Comparison of ENCODE assay signal across 15 mouse cellular contexts in genomic region chr10:59773441-59774140, GRCm38 (mm10).
DNase-seq lines count a peak whose midpoint lies in the region; ATAC-seq and TF ChIP-seq lines count a peak whose summit lies in the region.
"Had no signal": no experiment of that assay in that cellular context is flagged by ENCODE, and none has a peak within 500 bp of the region (broad histone marks: within the 10 kb centered on the region; RNA-seq: fewer than 3 reads in every experiment).

No protein-coding gene starts in this region.

- peak; percentile 12 to 45 for DNase-seq in frontal cortex, postnatal 36 days (ENCODE audit: low spot score in 2 of 2)
- no peak for DNase-seq in frontal cortex, postnatal 14 days (ENCODE audit: low spot score in 2 of 2)
- peak; percentile 20 to 52 for DNase-seq in left cerebral cortex, postnatal 25 days (ENCODE audit: low spot score in 2 of 2)
- no peak for DNase-seq in left cerebral cortex, postnatal 4 days
- peak; percentile 64 for DNase-seq in brain, embryonic 14.5 days (ENCODE audit: low read depth)
- DNase-seq in hindbrain, postnatal 0 days (ENCODE audit: low spot score): peak; percentile 63
- no peak for DNase-seq in embryo, embryonic 11 days
- no peak for DNase-seq in heart, adult 9 months (ENCODE audit: low spot score in 2 of 2)
- DNase-seq: adrenal gland, postnatal 10 days; cerebellum, postnatal 36 days; liver, embryonic 13.5 days; lung, postnatal 10 days had no signal

- H3K4me2 ChIP-seq in hindbrain, postnatal 0 days (ENCODE audit: low read depth, low read length): peak overlapping the region; percentile 16; the same call in 1 of the 2 replicates
- H3K4me2 ChIP-seq: embryonic facial prominence, embryonic 12.5 days; liver, embryonic 13.5 days had no signal

- TF ChIP-seq POLR2A in brain, embryonic 14.5 days (IDR thresholded peaks at IDR 0.05; ENCODE audit: borderline replicate concordance, extremely low read depth, insufficient read depth, insufficient read length, poor library complexity, severe bottlenecking): no peak

- H3K4me3 ChIP-seq in hindbrain, postnatal 0 days (ENCODE audit: low read length): no peak overlapping the region
- H3K4me3 ChIP-seq: embryonic facial prominence, embryonic 12.5 days; liver, embryonic 13.5 days had no signal

- peak overlapping the region; percentile 51; the same call in 1 of the 2 replicates for H3K27ac ChIP-seq in hindbrain, postnatal 0 days
- H3K27ac ChIP-seq: embryonic facial prominence, embryonic 12.5 days; liver, embryonic 13.5 days had no signal

- no peaks in the 10 kb centered on the region for H3K27me3 ChIP-seq in hindbrain, postnatal 0 days (ENCODE audit: insufficient read depth, low read length)
- H3K27me3 ChIP-seq: embryonic facial prominence, embryonic 12.5 days; liver, embryonic 13.5 days had no signal

- H3K9me3 ChIP-seq in hindbrain, postnatal 0 days (ENCODE audit: low read length): no peaks in the 10 kb centered on the region
- H3K9me3 ChIP-seq: embryonic facial prominence, embryonic 12.5 days; G1E; liver, embryonic 13.5 days had no signal

- WGBS in hindbrain, postnatal 0 days: 31% methylated on average over 13 of the region's 13 CpGs

- 0 out of 2 replicates have a peak, but pooled peaks cover 10% of the 10 kb centered on the region for H3K4me1 ChIP-seq in hindbrain, postnatal 0 days (ENCODE audit: insufficient read depth, low read length)
- H3K4me1 ChIP-seq: embryonic facial prominence, embryonic 12.5 days had no signal

- TF ChIP-seq CTCF in brain, embryonic 14.5 days (IDR thresholded peaks at IDR 0.05; ENCODE audit: borderline replicate concordance, extremely low read depth, insufficient read depth, insufficient read length): no peak
- no peak for TF ChIP-seq CTCF in hindbrain, postnatal 0 days (IDR thresholded peaks at IDR 0.05; ENCODE audit: low read depth)

- ATAC-seq in hindbrain, postnatal 0 days: peak; percentile 59; the same call in 1 of the 2 replicates
- ATAC-seq: inflammation-experienced regulatory T-cells, adult 6 months had no signal

- intact Hi-C loops in left cerebral cortex, postnatal 25 days (cut with DNase I): no loop called here
- intact Hi-C loops in left cerebral cortex, postnatal 4 days (cut with DNase I): no loop called here

- no peaks in the 10 kb centered on the region for H3K36me3 ChIP-seq in hindbrain, postnatal 0 days (ENCODE audit: insufficient read depth, low read length)

- H3K9ac ChIP-seq in hindbrain, postnatal 0 days (replicated peaks; ENCODE audit: low read length): no peak overlapping the region
- H3K9ac ChIP-seq: embryonic facial prominence, embryonic 12.5 days; liver, embryonic 13.5 days had no signal

Comparison
In these comparisons a context has a peak if more than half of its experiments do, and no peak if none do; other contexts are left out.
1. DNase-seq: peak in frontal cortex, postnatal 36 days (2 of 2), left cerebral cortex, postnatal 25 days (2 of 2), brain, embryonic 14.5 days (single experiment) and hindbrain, postnatal 0 days (single experiment); none in frontal cortex, postnatal 14 days (0 of 2), left cerebral cortex, postnatal 4 days (single experiment), embryo, embryonic 11 days (single experiment) and heart, adult 9 months (0 of 2).